Mouse (Mus musculus) CH12.LX (cell line): Measurements from ENCODE around the gene Plch2.

Source experiments
- CTCF ChIP-seq, 2 experiments: IDR thresholded peaks in 1 of 2; conservative IDR thresholded peaks in 1 of 2; 2 replicates each; pipeline ENCODE4 v1.5.1; 2011 to 2012; ENCODE audit warnings: low read depth in 2 of 2, low read length in 2 of 2, improper control_type of control experiment in 1 of 2, inconsistent platforms in 1 of 2, mild to moderate bottlenecking in 1 of 2, moderate library complexity in 1 of 2
- MAX ChIP-seq: IDR thresholded peaks from 2 replicates; pipeline ENCODE4 v1.6.1; 2011; ENCODE audit warnings: low read length, improper control_type of control experiment
- MYC ChIP-seq: IDR thresholded peaks from 2 replicates; pipeline ENCODE4 v1.6.1; 2011; ENCODE audit warnings: low read depth, mild to moderate bottlenecking, improper control_type of control experiment, low read length
- POLR2A ChIP-seq: IDR thresholded peaks from 2 replicates; pipeline ENCODE4 v1.6.1; 2011; ENCODE audit warnings: low read depth, mild to moderate bottlenecking, improper control_type of control experiment, low read length

DNA sequence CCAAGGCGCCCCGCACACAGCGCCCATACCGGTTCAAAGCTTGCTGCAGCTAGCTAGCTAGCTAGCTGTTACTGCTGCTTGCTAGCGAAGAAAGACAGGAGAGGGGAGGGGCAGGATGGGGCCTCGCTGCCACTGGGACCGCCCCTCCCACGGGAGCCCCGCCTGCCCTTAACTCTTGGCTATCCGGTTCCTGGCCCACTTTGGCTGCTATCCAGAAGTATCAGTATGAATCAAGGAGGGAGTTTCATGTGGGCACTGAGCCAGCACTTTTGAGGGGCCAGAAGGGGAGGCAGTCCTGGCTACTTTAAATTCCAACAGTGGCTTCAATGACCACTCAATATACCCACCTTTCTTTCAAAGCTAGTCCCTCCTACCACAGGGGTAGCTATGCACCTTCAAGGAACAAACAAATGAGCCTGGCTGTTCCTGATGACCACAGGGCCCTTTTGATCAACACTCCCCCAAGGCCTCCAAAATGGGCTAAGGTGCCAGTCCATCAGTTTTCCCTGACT, 37.2 kb downstream of the Plch2 start:
- no peak for TF ChIP-seq MAX
- no peak for TF ChIP-seq CTCF (conservative IDR thresholded peaks at IDR 0.05 in 1 of 2, IDR thresholded peaks at IDR 0.05 in 1 of 2; ENCODE audit: low read depth in 2 of 2, low read length in 2 of 2)
- TF ChIP-seq MYC, result no peak
- TF ChIP-seq POLR2A, result no peak
